Mouse (Mus musculus): Measurements from ENCODE around the gene Tubgcp6. TPM values are rescaled to one million over a fixed set of nuclear protein-coding genes. Genes with fewer than 3 reads are reported as not detected.
A peak's percentile ranks its signal among the peaks of the same experiment; 100 is the strongest.

Tubgcp6 gene
- polyA plus RNA-seq, 1 experiment from 2014 or later = 22.1 TPM

DNA sequence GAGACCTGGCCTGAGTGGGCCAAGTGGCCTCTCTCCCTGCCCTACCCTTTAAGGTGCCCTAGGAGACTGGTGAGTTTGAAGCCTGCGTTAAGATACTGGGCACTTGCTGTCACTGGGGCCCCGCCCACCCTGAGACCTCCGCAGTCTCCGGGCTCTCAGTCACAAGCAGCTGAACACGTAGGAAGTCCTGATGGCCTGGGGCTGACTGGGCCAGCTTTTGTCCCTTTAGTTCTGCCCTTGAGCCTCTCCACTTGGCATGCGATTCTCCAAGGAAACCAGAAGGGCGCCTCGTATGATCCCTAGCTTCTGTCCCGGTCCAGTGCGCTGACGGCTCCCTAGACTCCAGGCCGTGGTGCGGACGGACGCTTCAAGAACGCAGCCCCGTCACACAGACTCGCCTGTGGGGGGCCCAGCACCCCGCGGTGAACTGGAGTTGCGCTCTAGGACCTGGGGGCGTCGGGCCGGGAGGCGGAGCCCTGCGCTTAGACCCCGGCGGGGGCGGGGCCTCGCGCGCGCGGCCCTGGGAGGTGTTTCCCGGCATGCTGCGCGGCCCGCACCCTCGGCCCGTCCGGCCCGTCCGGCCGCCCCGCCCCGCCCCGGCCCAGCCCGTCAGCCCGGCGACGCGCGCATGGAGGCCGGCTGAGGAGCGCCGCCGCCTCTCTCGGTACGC is 47.3 kb downstream of the Tubgcp6 start:
- WGBS = under 1% methylated on average over 54 of the region's 59 CpGs
- no peaks in the 10 kb centered on the region for H3K9me3 ChIP-seq (ENCODE audit: control insufficient read depth, low read length)
- H3K4me2 ChIP-seq (ENCODE audit: low read length) = peak overlapping the region; percentile 91
- no peaks in the 10 kb centered on the region for H3K27me3 ChIP-seq (replicated peaks; ENCODE audit: control insufficient read depth, insufficient read depth, low read length)
- H3K4me3 ChIP-seq (replicated peaks; ENCODE audit: low read length) = peak overlapping the region; percentile 84
- peaks cover 32% of the 10 kb centered on the region for H3K4me1 ChIP-seq (replicated peaks; ENCODE audit: control insufficient read depth, insufficient read depth, low read length)
- no peaks in the 10 kb centered on the region for H3K36me3 ChIP-seq (ENCODE audit: control insufficient read depth, insufficient read depth)
- peak overlapping the region; percentile 76 for H3K27ac ChIP-seq (ENCODE audit: low read length)
- ATAC-seq = peak; percentile 92
- peak overlapping the region; percentile 91 for H3K9ac ChIP-seq (replicated peaks; ENCODE audit: low read depth, low read length)

DNA sequence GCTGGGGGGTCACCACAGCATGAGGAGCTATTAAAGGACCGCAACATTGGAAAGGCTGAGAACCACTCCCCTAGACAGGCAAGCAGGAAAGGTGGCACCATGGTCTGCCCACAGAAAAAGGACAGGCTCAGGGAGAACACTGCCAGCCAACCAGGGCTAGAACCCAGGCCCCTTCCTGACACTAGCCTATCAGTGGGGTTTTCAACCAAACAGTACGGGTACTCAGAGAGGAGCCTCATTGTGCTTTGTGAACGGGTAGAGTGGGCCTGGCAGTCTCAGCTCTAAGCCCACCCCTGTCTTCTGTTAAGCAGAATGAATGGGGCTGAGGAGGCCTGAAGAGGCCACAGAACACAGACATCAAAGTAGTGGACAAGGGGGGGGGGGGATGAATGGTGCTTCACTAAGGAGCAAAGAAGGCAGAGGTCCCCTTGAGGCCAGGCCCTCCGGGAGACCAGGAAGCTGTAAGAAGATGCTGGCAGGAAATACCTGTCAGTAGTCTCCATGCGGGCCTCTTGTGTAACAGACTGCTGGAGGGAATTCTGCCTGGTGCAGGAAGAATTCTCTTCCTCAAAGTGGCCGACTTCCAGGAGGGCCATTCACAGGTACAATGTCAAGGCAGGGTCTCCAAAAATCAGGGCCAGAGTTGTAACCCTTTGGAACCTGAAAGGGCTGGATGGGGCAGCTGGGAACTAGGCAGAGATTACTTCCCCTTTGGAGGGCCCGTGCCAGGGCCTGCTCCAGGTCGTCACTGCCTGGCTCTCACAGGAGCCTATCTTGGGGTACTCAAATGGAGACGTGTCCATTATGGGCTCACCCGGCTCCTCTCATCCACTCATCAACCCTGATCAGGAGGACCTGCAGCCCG is 48.1 kb downstream of the Tubgcp6 start, which contains the start of gene Trabd:
Trabd (plus strand) TSS at position 512 of the 865 bp plus-strand sequence.
- Histone ChIP-seq H3K9ac (replicated peaks; ENCODE audit: low read depth, low read length) (peak within 1 kb of the TSS; percentile 91), H3K27ac (ENCODE audit: low read length) (peak within 1 kb of the TSS; percentile 76), H3K4me1 (replicated peaks; ENCODE audit: control insufficient read depth, insufficient read depth, low read length) (peaks cover 32% of the 10 kb centered on the region), H3K4me2 (ENCODE audit: low read length) (peak within 1 kb of the TSS; percentile 91), H3K27me3 (replicated peaks; ENCODE audit: control insufficient read depth, insufficient read depth, low read length) (no peaks in the 10 kb centered on the region), H3K9me3 (ENCODE audit: control insufficient read depth, low read length) (no peaks in the 10 kb centered on the region), H3K36me3 (ENCODE audit: control insufficient read depth, insufficient read depth) (peaks cover 3% of the 10 kb centered on the region; the same call in 1 of the 2 replicates), H3K4me3 (replicated peaks; ENCODE audit: low read length) (peak within 1 kb of the TSS; percentile 84)
- WGBS = 19% methylated on average over 11 of the region's 11 CpGs
- peak; percentile 13 for ATAC-seq

DNA sequence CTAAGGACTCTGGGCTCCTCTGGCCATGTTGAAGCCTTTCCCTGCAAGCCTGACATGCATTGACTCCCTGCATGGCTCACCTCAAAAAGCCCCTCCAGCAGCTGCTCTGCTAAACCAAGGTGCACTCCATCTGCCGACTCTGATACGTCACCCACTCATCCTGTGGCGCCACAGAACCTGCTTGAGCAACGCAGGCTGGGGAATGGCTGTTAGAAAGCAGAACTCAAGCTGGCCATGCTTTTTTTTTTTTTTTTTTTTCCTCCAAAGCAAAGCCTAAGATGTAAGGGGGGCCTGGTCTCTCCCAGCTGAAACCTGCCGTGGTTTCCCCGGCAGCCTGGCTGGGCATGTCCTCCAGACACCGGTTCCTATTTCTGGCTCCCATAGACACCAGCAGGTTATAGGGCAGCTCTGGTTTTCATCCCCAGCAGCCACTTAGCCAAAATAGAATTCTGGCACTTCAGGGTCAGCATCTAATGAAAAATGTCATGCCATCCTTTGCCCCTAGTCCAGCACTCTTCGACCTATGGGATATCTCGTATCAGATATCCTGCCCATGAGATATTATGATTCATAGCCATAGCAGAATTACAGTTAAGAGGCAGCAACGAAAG is 48.8 kb downstream of the Tubgcp6 start:
- Histone ChIP-seq H3K27me3 (replicated peaks; ENCODE audit: control insufficient read depth, insufficient read depth, low read length) (no peaks in the 10 kb centered on the region), H3K27ac (ENCODE audit: low read length) (no peak overlapping the region), H3K4me1 (replicated peaks; ENCODE audit: control insufficient read depth, insufficient read depth, low read length) (peaks cover 32% of the 10 kb centered on the region), H3K4me3 (replicated peaks; ENCODE audit: low read length) (no peak overlapping the region), H3K9me3 (ENCODE audit: control insufficient read depth, low read length) (no peaks in the 10 kb centered on the region), H3K36me3 (ENCODE audit: control insufficient read depth, insufficient read depth) (peaks cover 3% of the 10 kb centered on the region; the same call in 1 of the 2 replicates), H3K4me2 (ENCODE audit: low read length) (no peak overlapping the region), H3K9ac (replicated peaks; ENCODE audit: low read depth, low read length) (no peak overlapping the region)
- no peak for ATAC-seq
- 82% methylated on average over 10 of the region's 10 CpGs for WGBS

GRCm38 (mm10) chr15:89070606-89071005 is 52.3 kb downstream of the Tubgcp6 start:
- 76% methylated on average over 24 of the region's 24 CpGs for WGBS
- H3K4me1 ChIP-seq (replicated peaks; ENCODE audit: control insufficient read depth, insufficient read depth, low read length) = peaks cover 12% of the 10 kb centered on the region
- H3K27ac ChIP-seq (ENCODE audit: low read length) = no peak overlapping the region
- H3K27me3 ChIP-seq (replicated peaks; ENCODE audit: control insufficient read depth, insufficient read depth, low read length) = peaks cover 6% of the 10 kb centered on the region; the same call in 1 of the 2 replicates
- no peaks in the 10 kb centered on the region for H3K9me3 ChIP-seq (ENCODE audit: control insufficient read depth, low read length)
- H3K9ac ChIP-seq (replicated peaks; ENCODE audit: low read depth, low read length) = no peak overlapping the region
- H3K4me3 ChIP-seq (replicated peaks; ENCODE audit: low read length) = no peak overlapping the region
- H3K4me2 ChIP-seq (ENCODE audit: low read length) = no peak overlapping the region
- peaks cover 3% of the 10 kb centered on the region; the same call in 1 of the 2 replicates for H3K36me3 ChIP-seq (ENCODE audit: control insufficient read depth, insufficient read depth)
- no peak for ATAC-seq

DNA sequence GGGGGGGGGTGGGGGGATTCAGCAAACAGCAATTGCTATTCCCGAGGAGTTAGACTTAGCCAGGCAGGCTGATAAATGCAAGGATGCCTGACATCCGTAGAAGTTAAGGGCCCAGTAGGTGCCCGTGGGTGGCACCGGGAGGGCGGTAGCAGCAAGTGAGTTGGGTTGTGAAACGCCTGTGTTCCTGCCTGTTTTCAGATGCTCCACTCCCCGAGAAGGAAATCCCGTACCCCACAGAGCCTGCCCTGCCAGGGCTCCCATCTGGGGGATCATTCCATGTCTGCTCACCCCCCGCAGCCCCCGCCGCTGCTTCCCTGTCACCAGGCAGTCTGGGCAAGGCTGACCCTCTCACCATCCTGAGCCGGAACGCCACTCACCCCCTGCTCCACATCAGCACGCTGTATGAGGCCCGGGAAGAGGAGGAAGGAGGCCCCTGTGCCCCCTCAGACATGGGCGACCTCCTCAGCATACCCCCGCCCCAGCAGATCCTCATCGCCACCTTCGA is 53.5 kb downstream of the Tubgcp6 start:
- no peak overlapping the region for H3K4me3 ChIP-seq (replicated peaks; ENCODE audit: low read length)
- H3K27me3 ChIP-seq (replicated peaks; ENCODE audit: control insufficient read depth, insufficient read depth, low read length) = peaks cover 6% of the 10 kb centered on the region; the same call in 1 of the 2 replicates
- H3K27ac ChIP-seq (ENCODE audit: low read length) = no peak overlapping the region
- peaks cover under 1% of the 10 kb centered on the region; the same call in 1 of the 2 replicates for H3K4me1 ChIP-seq (replicated peaks; ENCODE audit: control insufficient read depth, insufficient read depth, low read length)
- no peak for ATAC-seq
- H3K9me3 ChIP-seq (ENCODE audit: control insufficient read depth, low read length) = no peaks in the 10 kb centered on the region
- H3K9ac ChIP-seq (replicated peaks; ENCODE audit: low read depth, low read length) = no peak overlapping the region
- H3K36me3 ChIP-seq (ENCODE audit: control insufficient read depth, insufficient read depth) = peaks cover 3% of the 10 kb centered on the region; the same call in 1 of the 2 replicates
- no peak overlapping the region for H3K4me2 ChIP-seq (ENCODE audit: low read length)
- WGBS = 87% methylated on average over 19 of the region's 19 CpGs

DNA sequence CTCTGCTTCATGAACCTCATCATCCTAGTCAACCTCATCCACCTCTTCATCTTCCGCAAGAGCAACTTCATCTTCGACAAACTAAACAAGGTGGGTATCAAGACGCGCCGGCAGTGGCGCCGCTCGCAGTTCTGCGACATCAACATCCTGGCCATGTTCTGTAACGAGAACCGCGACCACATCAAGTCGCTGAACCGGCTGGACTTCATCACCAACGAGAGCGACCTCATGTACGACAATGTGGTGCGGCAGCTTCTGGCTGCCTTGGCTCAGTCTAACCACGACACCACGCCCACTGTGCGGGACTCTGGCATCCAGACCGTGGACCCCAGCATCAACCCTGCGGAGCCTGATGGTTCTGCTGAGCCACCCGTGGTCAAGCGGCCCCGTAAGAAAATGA is 54.7 kb downstream of the Tubgcp6 start:
- no peaks in the 10 kb centered on the region for H3K9me3 ChIP-seq (ENCODE audit: control insufficient read depth, low read length)
- no peak for ATAC-seq
- H3K9ac ChIP-seq (replicated peaks; ENCODE audit: low read depth, low read length) = no peak overlapping the region
- WGBS = 57% methylated on average over 26 of the region's 26 CpGs
- peaks cover 6% of the 10 kb centered on the region; the same call in 1 of the 2 replicates for H3K27me3 ChIP-seq (replicated peaks; ENCODE audit: control insufficient read depth, insufficient read depth, low read length)
- H3K27ac ChIP-seq (ENCODE audit: low read length) = no peak overlapping the region
- H3K4me1 ChIP-seq (replicated peaks; ENCODE audit: control insufficient read depth, insufficient read depth, low read length) = no peaks in the 10 kb centered on the region
- no peak overlapping the region for H3K4me3 ChIP-seq (replicated peaks; ENCODE audit: low read length)
- H3K4me2 ChIP-seq (ENCODE audit: low read length) = no peak overlapping the region
- peaks cover 3% of the 10 kb centered on the region; the same call in 1 of the 2 replicates for H3K36me3 ChIP-seq (ENCODE audit: control insufficient read depth, insufficient read depth)

- WGBS = 49% methylated on average over 35 of the region's 35 CpGs
- no peak overlapping the region for H3K4me2 ChIP-seq (ENCODE audit: low read length)
- no peak for ATAC-seq
Measured at GRCm38 (mm10) chr15:89067609-89068008, 55.3 kb downstream of the Tubgcp6 start.

GRCm38 (mm10) chr15:89064891-89065290 is 58.0 kb downstream of the Tubgcp6 start:
- no peak for ATAC-seq
- Histone ChIP-seq H3K27ac (ENCODE audit: low read length) (no peak overlapping the region), H3K36me3 (ENCODE audit: control insufficient read depth, insufficient read depth) (no peaks in the 10 kb centered on the region), H3K9ac (replicated peaks; ENCODE audit: low read depth, low read length) (no peak overlapping the region), H3K4me3 (replicated peaks; ENCODE audit: low read length) (no peak overlapping the region), H3K9me3 (ENCODE audit: control insufficient read depth, low read length) (no peaks in the 10 kb centered on the region), H3K4me2 (ENCODE audit: low read length) (no peak overlapping the region), H3K27me3 (replicated peaks; ENCODE audit: control insufficient read depth, insufficient read depth, low read length) (peaks cover 6% of the 10 kb centered on the region; the same call in 1 of the 2 replicates), H3K4me1 (replicated peaks; ENCODE audit: control insufficient read depth, insufficient read depth, low read length) (peaks cover 9% of the 10 kb centered on the region)
- WGBS = 93% methylated on average over 5 of the region's 5 CpGs

More at GRCm38 (mm10) chr15:89067609-89068008, 55.3 kb downstream of the Tubgcp6 start:
- H3K9me3 ChIP-seq (ENCODE audit: control insufficient read depth, low read length) = no peaks in the 10 kb centered on the region
- no peaks in the 10 kb centered on the region for H3K4me1 ChIP-seq (replicated peaks; ENCODE audit: control insufficient read depth, insufficient read depth, low read length)
- H3K27ac ChIP-seq (ENCODE audit: low read length) = no peak overlapping the region
- peaks cover 6% of the 10 kb centered on the region; the same call in 1 of the 2 replicates for H3K27me3 ChIP-seq (replicated peaks; ENCODE audit: control insufficient read depth, insufficient read depth, low read length)
- no peak overlapping the region for H3K4me3 ChIP-seq (replicated peaks; ENCODE audit: low read length)
- peaks cover 3% of the 10 kb centered on the region; the same call in 1 of the 2 replicates for H3K36me3 ChIP-seq (ENCODE audit: control insufficient read depth, insufficient read depth)
- H3K9ac ChIP-seq (replicated peaks; ENCODE audit: low read depth, low read length) = no peak overlapping the region

Data from forebrain, embryonic 16.5 days (tissue).